Mouse (Mus musculus) small intestine, adult 2 months (tissue): ENCODE results near the gene Sept6.

ENCODE experiments used
- CTCF ChIP-seq: fragments of 200-500 bp; IDR thresholded peaks from 2 replicates; pipeline ENCODE4 v1.5.1; 2012; ENCODE audit warnings: low read depth, mild to moderate bottlenecking, control low read depth, inconsistent platforms, low read length, moderate library complexity, mixed read lengths; ENCODE audit not compliant: insufficient replicate concordance, insufficient read length; ENCODE audit errors: extremely low read depth
- POLR2A ChIP-seq: fragments of 200-500 bp; IDR thresholded peaks from 2 replicates; pipeline ENCODE4 v1.6.1; 2012; ENCODE audit warnings: low read depth, mild to moderate bottlenecking, control low read depth, inconsistent platforms, low read length, moderate library complexity

DNA sequence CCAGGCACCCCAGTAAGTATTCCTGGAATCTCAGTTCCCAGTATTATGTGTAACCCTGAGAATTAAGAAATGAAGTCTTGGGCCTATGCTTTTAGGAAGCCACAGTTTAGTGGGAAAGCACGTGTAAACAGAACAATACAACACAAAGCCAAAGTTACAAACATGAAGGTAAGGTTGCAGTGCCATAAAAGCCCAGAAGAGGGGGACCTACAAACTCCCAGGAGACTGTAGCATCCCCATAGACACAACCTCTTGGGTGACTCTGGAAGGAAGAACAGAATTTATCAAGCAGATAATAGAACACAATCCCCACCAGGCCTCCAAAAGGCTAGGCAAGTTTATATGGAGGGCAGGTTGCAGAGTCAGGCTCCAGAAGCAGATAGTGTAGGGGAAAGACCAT, 61.0 kb downstream of the Sept6 start:
- no peak for TF ChIP-seq CTCF
- TF ChIP-seq POLR2A: no peak
